Mouse (Mus musculus) T-cell, adult 66 days (primary cell): ENCODE data around the gene Banp. TPM values are rescaled to one million over a fixed set of nuclear protein-coding genes. Genes with fewer than 3 reads are reported as not detected.

ENCODE experiments used
- total RNA-seq, 2 experiments: library from RNA; stranded (reverse); gene quantifications; 3 replicates in 1 of 2; 4 replicates in 1 of 2; pipeline ENCODE4 v1.2.4; 2023

Gene Banp
- total RNA-seq: 100 to 1,000 TPM in 1 of 2 experiments, 10 to 100 TPM in 1; 96.2 to 105 TPM

GRCm38 (mm10) chr8:121949222-121949800, at the start of gene Banp:
TSS of gene Banp (plus strand) at chr8:121949750.

GRCm38 (mm10) chr8:121907587-121908248, 41.8 kb upstream of the Banp start, which contains the start of gene Slc7a5:
TSS of gene Slc7a5 (minus strand) at chr8:121907694.

GRCm38 (mm10) chr8:121944831-121945230, 4.7 kb upstream of the Banp start, which contains the start of gene Car5a:
TSS of gene Car5a (minus strand) at chr8:121944904.

Other genes starting within 250 kb of the Banp start
- gene Jph3, start 220.1 kb upstream of the Banp start, total RNA-seq: not detected
- gene Klhdc4, start 120.2 kb upstream of the Banp start, total RNA-seq: 10 to 100 TPM; 53.5 to 67.1 TPM
- gene Slc7a5, start 42.1 kb upstream of the Banp start, total RNA-seq: 10 to 100 TPM; 48.3 to 59.9 TPM
- gene Car5a, start 4.8 kb upstream of the Banp start, total RNA-seq: not detected